In the genomic region with DNA sequence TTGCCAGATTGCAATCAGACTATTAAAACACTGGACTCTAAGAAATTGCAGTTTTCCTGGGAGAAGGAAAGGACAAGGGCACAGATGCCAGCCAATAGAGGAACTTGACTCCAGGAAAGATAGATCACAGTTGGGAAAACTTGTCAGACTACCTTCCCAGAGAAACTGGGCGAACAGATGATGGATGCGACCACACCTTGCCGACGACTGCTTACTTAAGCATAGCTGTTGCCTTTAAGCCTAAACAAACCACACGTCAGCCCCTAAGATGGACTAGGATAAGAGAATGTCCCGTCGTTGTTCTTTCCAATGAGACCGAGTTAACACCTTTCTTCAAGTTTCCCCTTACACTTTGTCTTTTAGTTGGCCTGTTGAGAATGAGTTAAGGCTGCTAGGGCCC, we compare ENCODE assay signal across 8 mouse cellular contexts. TPM values are rescaled to one million over a fixed set of nuclear protein-coding genes. Genes with fewer than 3 reads are reported as not detected.
A peak's percentile ranks its signal among the peaks of the same experiment; 100 is the strongest.
DNase-seq lines count a peak whose midpoint lies in the region; ATAC-seq and TF ChIP-seq lines count a peak whose summit lies in the region.

No protein-coding gene starts in this region.

- WGBS in lung, adult 2 months: 25% methylated on average over 8 of the region's 8 CpGs
- 59% methylated on average over 8 of the region's 8 CpGs for WGBS in embryonic facial prominence, embryonic 11.5 days
- 55% methylated on average over 8 of the region's 8 CpGs for WGBS in hindbrain, postnatal 0 days
- WGBS in midbrain, postnatal 0 days: 66% methylated on average over 8 of the region's 8 CpGs

- peaks cover 5% of the 10 kb centered on the region; the same call in 1 of the 2 replicates for H3K4me1 ChIP-seq in lung, adult 2 months (ENCODE audit: control insufficient read depth, insufficient read depth, low read length)
- no peaks in the 10 kb centered on the region for H3K4me1 ChIP-seq in embryonic facial prominence, embryonic 11.5 days (ENCODE audit: control insufficient read depth, insufficient read depth, low read length)
- H3K4me1 ChIP-seq in hindbrain, postnatal 0 days (ENCODE audit: insufficient read depth, low read length): peaks cover 10% of the 10 kb centered on the region
- H3K4me1 ChIP-seq in midbrain, postnatal 0 days (ENCODE audit: insufficient read depth, low read length): peaks cover 8% of the 10 kb centered on the region; the same call in 1 of the 2 replicates

- H3K27ac ChIP-seq in embryonic facial prominence, embryonic 11.5 days (replicated peaks; ENCODE audit: low read depth, low read length): no peak overlapping the region
- H3K27ac ChIP-seq in hindbrain, postnatal 0 days: peak overlapping the region; percentile 94
- peak overlapping the region; percentile 96 for H3K27ac ChIP-seq in midbrain, postnatal 0 days (ENCODE audit: low read depth, low read length)

- H3K4me3 ChIP-seq in lung, adult 2 months (replicated peaks; ENCODE audit: extremely low read depth, low read depth, low read length): peak overlapping the region; percentile 67
- H3K4me3 ChIP-seq in embryonic facial prominence, embryonic 11.5 days (ENCODE audit: low read depth, low read length): peak overlapping the region; percentile 97
- peak overlapping the region; percentile 79 for H3K4me3 ChIP-seq in hindbrain, postnatal 0 days (ENCODE audit: low read length)
- H3K4me3 ChIP-seq in midbrain, postnatal 0 days (ENCODE audit: low read depth, low read length): peak overlapping the region; percentile 98

- no peak for ATAC-seq in embryonic facial prominence, embryonic 11.5 days (replicated peaks; ENCODE audit: insufficient number of reproducible peaks, low FRiP score, low TSS enrichment, low read depth)
- no peak for ATAC-seq in hindbrain, postnatal 0 days
- ATAC-seq in midbrain, postnatal 0 days (ENCODE audit: low FRiP score): no peak

- H3K27me3 ChIP-seq in embryonic facial prominence, embryonic 11.5 days (ENCODE audit: control insufficient read depth, insufficient read depth, low read length): no peaks in the 10 kb centered on the region
- H3K27me3 ChIP-seq in hindbrain, postnatal 0 days (ENCODE audit: insufficient read depth, low read length): no peaks in the 10 kb centered on the region
- no peaks in the 10 kb centered on the region for H3K27me3 ChIP-seq in midbrain, postnatal 0 days (ENCODE audit: insufficient read depth, low read length)

- no peak for DNase-seq in lung, adult 2 months
- DNase-seq in lung, postnatal 4 days: no peak
- no peak for DNase-seq in embryonic facial prominence, embryonic 11.5 days (ENCODE audit: low spot score)
- no peak for DNase-seq in hindbrain, postnatal 0 days (ENCODE audit: low spot score)
- no peak for DNase-seq in midbrain, postnatal 0 days (ENCODE audit: low spot score)
- no peak for DNase-seq in right cerebral cortex, postnatal 4 days
- DNase-seq in ovary, postnatal 36 days (ENCODE audit: low spot score): no peak
- DNase-seq in cerebellum, adult 11-12 months: no peak

- peak overlapping the region; percentile 52 for H3K9ac ChIP-seq in embryonic facial prominence, embryonic 11.5 days (replicated peaks; ENCODE audit: low read length)
- H3K9ac ChIP-seq in hindbrain, postnatal 0 days (replicated peaks; ENCODE audit: low read length): peak overlapping the region; percentile 89
- peak overlapping the region; percentile 97 for H3K9ac ChIP-seq in midbrain, postnatal 0 days (replicated peaks; ENCODE audit: low read length, poor library complexity, severe bottlenecking)

- no peak for TF ChIP-seq CTCF in lung, adult 2 months (IDR thresholded peaks at IDR 0.05; ENCODE audit: insufficient read depth, low read length)
- TF ChIP-seq CTCF in hindbrain, postnatal 0 days (IDR thresholded peaks at IDR 0.05; ENCODE audit: low read depth): no peak
- TF ChIP-seq CTCF in midbrain, postnatal 0 days (IDR thresholded peaks at IDR 0.05): no peak

- no peak for TF ChIP-seq POLR2A in lung, adult 2 months (IDR thresholded peaks at IDR 0.05; ENCODE audit: borderline replicate concordance, extremely low read depth, low read depth, low read length)

- H3K36me3 ChIP-seq in embryonic facial prominence, embryonic 11.5 days (replicated peaks; ENCODE audit: control insufficient read depth, insufficient read depth, low read depth, low read length): no peaks in the 10 kb centered on the region
- H3K36me3 ChIP-seq in hindbrain, postnatal 0 days (ENCODE audit: insufficient read depth, low read length): no peaks in the 10 kb centered on the region; the same call in 1 of the 2 replicates
- H3K36me3 ChIP-seq in midbrain, postnatal 0 days (ENCODE audit: insufficient read depth, low read length): peaks cover 18% of the 10 kb centered on the region; the same call in 1 of the 2 replicates

- no peaks in the 10 kb centered on the region for H3K9me3 ChIP-seq in embryonic facial prominence, embryonic 11.5 days (replicated peaks; ENCODE audit: control insufficient read depth, low read length)
- H3K9me3 ChIP-seq in hindbrain, postnatal 0 days (ENCODE audit: low read length): no peaks in the 10 kb centered on the region
- no peaks in the 10 kb centered on the region for H3K9me3 ChIP-seq in midbrain, postnatal 0 days (ENCODE audit: low read length)

- H3K4me2 ChIP-seq in embryonic facial prominence, embryonic 11.5 days (ENCODE audit: low read depth, low read length): peak overlapping the region; percentile 65
- peak overlapping the region; percentile 89 for H3K4me2 ChIP-seq in hindbrain, postnatal 0 days (ENCODE audit: low read depth, low read length)
- H3K4me2 ChIP-seq in midbrain, postnatal 0 days (ENCODE audit: low read depth, low read length, poor library complexity, severe bottlenecking): peak overlapping the region; percentile 79

RNA-seq across cellular contexts. Expression of gene Dcaf12, which starts 0.5 kb away (rescaled TPM):
- 21.9 and 28.3 TPM in 2 replicates for polyA plus RNA-seq in lung, adult 2 months (2012; rRNA removed)
- 48.3 and 51.3 TPM in 2 replicates for polyA plus RNA-seq in embryonic facial prominence, embryonic 11.5 days (2014; fragmentation: Nextera tagmentation; extraction: Ambion mirVana)
- 64.0 and 64.3 TPM in 2 replicates for total RNA-seq in hindbrain, postnatal 0 days (2014; rRNA removed)
- 51.0 and 53.0 TPM in 2 replicates for polyA plus RNA-seq in hindbrain, postnatal 0 days (2015; fragmentation: Nextera tagmentation; extraction: Ambion mirVana)
- 61.2 and 65.8 TPM in 2 replicates for total RNA-seq in midbrain, postnatal 0 days (2014; rRNA removed)
- 52.6 and 53.2 TPM in 2 replicates for polyA plus RNA-seq in midbrain, postnatal 0 days (2015; fragmentation: Nextera tagmentation; extraction: Ambion mirVana)

RNA-seq across cellular contexts. Expression of gene Ubap1, which starts 33.6 kb away (rescaled TPM):
- 16.9 and 24.0 TPM in 2 replicates for polyA plus RNA-seq in lung, adult 2 months (2012; rRNA removed)
- 69.2 and 80.3 TPM in 2 replicates for polyA plus RNA-seq in embryonic facial prominence, embryonic 11.5 days (2014; fragmentation: Nextera tagmentation; extraction: Ambion mirVana)
- total RNA-seq in hindbrain, postnatal 0 days (2014; rRNA removed): 31.1 TPM in 2 replicates
- polyA plus RNA-seq in hindbrain, postnatal 0 days (2015; fragmentation: Nextera tagmentation; extraction: Ambion mirVana): 54.8 and 57.6 TPM in 2 replicates
- 35.0 and 42.1 TPM in 2 replicates for total RNA-seq in midbrain, postnatal 0 days (2014; rRNA removed)
- polyA plus RNA-seq in midbrain, postnatal 0 days (2015; fragmentation: Nextera tagmentation; extraction: Ambion mirVana): 55.1 and 58.8 TPM in 2 replicates

RNA-seq across cellular contexts. Expression of gene Ubap2, which starts 40.2 kb away (rescaled TPM):
- polyA plus RNA-seq in lung, adult 2 months (2012; rRNA removed): 53.1 and 62.2 TPM in 2 replicates
- 67.3 and 69.6 TPM in 2 replicates for polyA plus RNA-seq in embryonic facial prominence, embryonic 11.5 days (2014; fragmentation: Nextera tagmentation; extraction: Ambion mirVana)
- 19.3 and 33.8 TPM in 2 replicates for total RNA-seq in hindbrain, postnatal 0 days (2014; rRNA removed)
- polyA plus RNA-seq in hindbrain, postnatal 0 days (2015; fragmentation: Nextera tagmentation; extraction: Ambion mirVana): 27.2 and 31.0 TPM in 2 replicates
- total RNA-seq in midbrain, postnatal 0 days (2014; rRNA removed): 19.1 and 36.1 TPM in 2 replicates
- 36.2 and 38.5 TPM in 2 replicates for polyA plus RNA-seq in midbrain, postnatal 0 days (2015; fragmentation: Nextera tagmentation; extraction: Ambion mirVana)
